8 mouse cellular contexts compared by ENCODE assay signal in the genomic region with DNA sequence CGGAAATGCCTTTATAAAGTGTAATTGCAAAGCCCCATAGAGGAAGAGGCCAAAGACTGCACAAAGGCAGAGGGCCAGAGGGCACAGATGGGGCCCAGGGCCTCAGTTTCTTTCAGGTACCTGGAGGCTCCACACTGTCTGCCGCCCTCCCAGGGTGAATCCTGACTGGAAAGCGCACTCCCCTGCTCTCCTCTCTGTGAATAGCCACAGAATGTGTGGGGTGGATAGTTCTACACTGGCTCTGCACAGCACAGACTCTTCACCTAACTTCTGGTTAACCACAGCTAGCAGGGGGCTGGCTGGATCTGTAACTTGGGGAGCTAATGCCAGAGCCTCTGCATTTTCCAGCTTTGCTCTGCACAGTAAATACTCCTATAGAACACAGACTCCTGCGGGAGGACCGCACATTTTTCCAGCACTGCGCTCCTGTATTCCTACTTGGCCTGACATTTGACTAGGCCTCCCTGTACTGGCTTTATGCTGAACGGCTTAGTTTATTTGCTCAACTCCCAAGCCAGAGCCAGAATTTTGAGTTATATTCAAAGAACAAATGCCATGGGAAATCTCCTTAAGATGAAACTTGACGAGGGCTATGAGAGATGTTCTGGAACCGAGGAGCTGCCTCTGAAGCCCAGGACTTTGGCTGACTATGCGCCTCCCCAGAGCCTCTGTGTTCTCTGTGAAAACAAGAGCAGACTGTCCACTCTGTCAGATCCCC. TPM values are rescaled to one million over a fixed set of nuclear protein-coding genes. Genes with fewer than 3 reads are reported as not detected.
DNase-seq lines count a peak whose midpoint lies in the region; ATAC-seq and TF ChIP-seq lines count a peak whose summit lies in the region.

No protein-coding gene starts in this region.

- WGBS in thymus, adult 2 months, result 56% methylated on average over 10 of the region's 10 CpGs
- WGBS in heart, embryonic 10.5 days, result 43% methylated on average over 10 of the region's 10 CpGs
- WGBS in liver, embryonic 11.5 days, result 63% methylated on average over 10 of the region's 10 CpGs

- no peaks in the 10 kb centered on the region for H3K36me3 ChIP-seq in thymus, adult 2 months (ENCODE audit: control insufficient read depth, insufficient read depth, low read length)
- H3K36me3 ChIP-seq in heart, embryonic 10.5 days, result no peaks in the 10 kb centered on the region; the same call in 1 of the 2 replicates
- H3K36me3 ChIP-seq in liver, embryonic 11.5 days (ENCODE audit: control insufficient read depth, insufficient read depth, low read length), result no peaks in the 10 kb centered on the region

- no peaks in the 10 kb centered on the region for H3K27me3 ChIP-seq in thymus, adult 2 months (ENCODE audit: control insufficient read depth, insufficient read depth, low read length)
- H3K27me3 ChIP-seq in heart, embryonic 10.5 days (ENCODE audit: insufficient read depth, poor library complexity, severe bottlenecking), result no peaks in the 10 kb centered on the region
- H3K27me3 ChIP-seq in liver, embryonic 11.5 days (replicated peaks; ENCODE audit: control insufficient read depth, insufficient read depth, low read length), result no peaks in the 10 kb centered on the region

- TF ChIP-seq CTCF in thymus, adult 2 months (IDR thresholded peaks at IDR 0.05; ENCODE audit: borderline replicate concordance, control insufficient read depth, extremely low read depth, insufficient read depth, low read length, poor library complexity), result no peak
- TF ChIP-seq CTCF in layer of hippocampus, adult 2 months (conservative IDR thresholded peaks at IDR 0.05), result no peak

- peak overlapping the region; percentile 31; the same call in 1 of the 2 replicates for H3K9ac ChIP-seq in liver, embryonic 11.5 days (ENCODE audit: low read depth, low read length)

- H3K4me2 ChIP-seq in liver, embryonic 11.5 days, result no peak overlapping the region

- no peak overlapping the region for H3K4me3 ChIP-seq in thymus, adult 2 months (ENCODE audit: control insufficient read depth, insufficient read depth, low read length)
- no peak overlapping the region for H3K4me3 ChIP-seq in heart, embryonic 10.5 days
- H3K4me3 ChIP-seq in liver, embryonic 11.5 days (ENCODE audit: low read depth, low read length), result no peak overlapping the region
- no peak overlapping the region for H3K4me3 ChIP-seq in layer of hippocampus, adult 2 months

- peak; percentile 8; the same call in 1 of the 2 replicates for ATAC-seq in liver, embryonic 11.5 days (replicated peaks; ENCODE audit: low FRiP score)

- peak overlapping the region; percentile 69 for H3K27ac ChIP-seq in thymus, adult 2 months (ENCODE audit: control insufficient read depth, insufficient read depth, low read length)
- H3K27ac ChIP-seq in heart, embryonic 10.5 days, result peak overlapping the region; percentile 90
- H3K27ac ChIP-seq in liver, embryonic 11.5 days (ENCODE audit: low read depth, low read length), result peak overlapping the region; percentile 84
- H3K27ac ChIP-seq in layer of hippocampus, adult 2 months, result no peak overlapping the region

- no peak for DNase-seq in thymus, adult 2 months
- no peak for DNase-seq in thymus, adult 18-20 months
- DNase-seq in heart, embryonic 10.5 days (ENCODE audit: low spot score), result no peak
- no peak for DNase-seq in liver, embryonic 11.5 days (ENCODE audit: low spot score)
- no peak for DNase-seq in layer of hippocampus, adult 2 months (ENCODE audit: low spot score in 2 of 2)
- no peak for DNase-seq in ovary, postnatal 14 days (ENCODE audit: low spot score)
- DNase-seq in right cerebral cortex, postnatal 4 days, result no peak
- no peak for DNase-seq in layer of hippocampus, adult 11-12 months (ENCODE audit: low spot score)

- no peaks in the 10 kb centered on the region for H3K9me3 ChIP-seq in heart, embryonic 10.5 days
- H3K9me3 ChIP-seq in liver, embryonic 11.5 days (ENCODE audit: control insufficient read depth, low read length), result no peaks in the 10 kb centered on the region

- no peak for TF ChIP-seq POLR2A in thymus, adult 2 months (IDR thresholded peaks at IDR 0.05; ENCODE audit: control insufficient read depth, extremely low read depth, insufficient read depth, low read length, poor library complexity)

- peaks cover 18% of the 10 kb centered on the region for H3K4me1 ChIP-seq in thymus, adult 2 months (replicated peaks; ENCODE audit: control insufficient read depth, insufficient read depth, low read length)
- H3K4me1 ChIP-seq in heart, embryonic 10.5 days, result peaks cover 71% of the 10 kb centered on the region
- peaks cover 72% of the 10 kb centered on the region for H3K4me1 ChIP-seq in liver, embryonic 11.5 days (replicated peaks; ENCODE audit: control insufficient read depth, insufficient read depth, low read length)

RNA-seq across cellular contexts. Expression of gene Ddc, which starts 18.8 kb away (rescaled TPM):
- 0.78 and 1.0 TPM in 2 replicates for polyA plus RNA-seq in thymus, adult 2 months (2012; rRNA removed)
- 34.5 and 42.8 TPM in 2 replicates for polyA plus RNA-seq in heart, embryonic 10.5 days (2016; fragmentation: Nextera tagmentation; extraction: Ambion mirVana)
- 15.9 and 17.2 TPM in 2 replicates for polyA plus RNA-seq in liver, embryonic 11.5 days (2014; fragmentation: Nextera tagmentation; extraction: Ambion mirVana)
- 1 to 10 TPM; 8.1 to 8.9 TPM for total RNA-seq in layer of hippocampus, adult 2 months (2021)
